Mouse (Mus musculus): ENCODE measurements around the gene Cpe. TPM values are rescaled to one million over a fixed set of nuclear protein-coding genes. Genes with fewer than 3 reads are reported as not detected.
A peak's percentile ranks its signal among the peaks of the same experiment; 100 is the strongest.

Gene Cpe
- polyA plus RNA-seq (2016; fragmentation: Nextera tagmentation; extraction: Ambion mirVana), result 91.0 and 160 TPM in 2 replicates

- H3K27ac ChIP-seq, result peak within 1 kb of the TSS; percentile 97
- DNase-seq (ENCODE audit: low spot score), result peak; percentile 87
- H3K4me1 ChIP-seq (replicated peaks), result peaks cover 17% of the 10 kb centered on the region
- H3K27me3 ChIP-seq (ENCODE audit: insufficient read depth, poor library complexity, severe bottlenecking), result peaks cover 14% of the 10 kb centered on the region
- H3K36me3 ChIP-seq, result no peaks in the 10 kb centered on the region
- under 1% methylated on average over 54 of the region's 54 CpGs for WGBS
- H3K4me3 ChIP-seq, result peak within 1 kb of the TSS; percentile 69
- H3K9me3 ChIP-seq, result no peaks in the 10 kb centered on the region
These were observed at the start of gene Cpe for GRCm38 (mm10) chr8:64692651-64693201. Gene Cpe, minus strand, starts transcription at chr8:64693054.

- Histone ChIP-seq H3K36me3 (peaks cover 21% of the 10 kb centered on the region), H3K4me1 (replicated peaks) (no peaks in the 10 kb centered on the region), H3K27ac (no peak overlapping the region), H3K9me3 (no peaks in the 10 kb centered on the region), H3K27me3 (ENCODE audit: insufficient read depth, poor library complexity, severe bottlenecking) (no peaks in the 10 kb centered on the region), H3K4me3 (no peak overlapping the region)
- DNase-seq (ENCODE audit: low spot score), result no peak
- 92% methylated on average over 13 of the region's 13 CpGs for WGBS
These were observed 47.8 kb upstream of the Cpe start for GRCm38 (mm10) chr8:64740547-64741211.

GRCm38 (mm10) chr8:64738916-64739315, 46.1 kb upstream of the Cpe start:
- H3K9me3 ChIP-seq, result no peaks in the 10 kb centered on the region
- no peak overlapping the region for H3K27ac ChIP-seq
- peaks cover 21% of the 10 kb centered on the region for H3K36me3 ChIP-seq
- no peak for DNase-seq (ENCODE audit: low spot score)
- H3K4me1 ChIP-seq (replicated peaks), result peaks cover 9% of the 10 kb centered on the region
- H3K27me3 ChIP-seq (ENCODE audit: insufficient read depth, poor library complexity, severe bottlenecking), result no peaks in the 10 kb centered on the region
- no peak overlapping the region for H3K4me3 ChIP-seq
- 98% methylated on average over 1 of the region's 1 CpGs for WGBS

- Histone ChIP-seq H3K27me3 (ENCODE audit: insufficient read depth, poor library complexity, severe bottlenecking) (no peaks in the 10 kb centered on the region), H3K9me3 (no peaks in the 10 kb centered on the region), H3K4me3 (no peak overlapping the region), H3K27ac (no peak overlapping the region), H3K36me3 (peaks cover 10% of the 10 kb centered on the region; the same call in 1 of the 2 replicates), H3K4me1 (replicated peaks) (peaks cover 17% of the 10 kb centered on the region)
- WGBS, result 84% methylated on average over 3 of the region's 3 CpGs
- no peak for DNase-seq (ENCODE audit: low spot score)
These were observed 44.0 kb upstream of the Cpe start for GRCm38 (mm10) chr8:64736767-64737323.

GRCm38 (mm10) chr8:64735161-64735560, 42.3 kb upstream of the Cpe start:
- H3K9me3 ChIP-seq, result no peaks in the 10 kb centered on the region
- DNase-seq (ENCODE audit: low spot score), result no peak
- no peak overlapping the region for H3K4me3 ChIP-seq
- H3K4me1 ChIP-seq (replicated peaks), result peaks cover 25% of the 10 kb centered on the region
- H3K36me3 ChIP-seq, result peaks cover 18% of the 10 kb centered on the region
- H3K27ac ChIP-seq, result peak overlapping the region; percentile 75
- no peaks in the 10 kb centered on the region for H3K27me3 ChIP-seq (ENCODE audit: insufficient read depth, poor library complexity, severe bottlenecking)
- WGBS, result 89% methylated on average over 8 of the region's 8 CpGs

- peak within 1 kb of the TSS; percentile 89 for H3K27ac ChIP-seq
These were observed 40.6 kb upstream of the Cpe start, which contains the start of gene Msmo1 for GRCm38 (mm10) chr8:64733271-64733943. Gene Msmo1, minus strand, starts transcription at chr8:64733792.

GRCm38 (mm10) chr8:64732596-64732995, 39.7 kb upstream of the Cpe start:
- Histone ChIP-seq H3K36me3 (peaks cover 39% of the 10 kb centered on the region), H3K9me3 (no peaks in the 10 kb centered on the region), H3K27ac (peak overlapping the region; percentile 89), H3K27me3 (ENCODE audit: insufficient read depth, poor library complexity, severe bottlenecking) (no peaks in the 10 kb centered on the region), H3K4me3 (peak overlapping the region; percentile 80), H3K4me1 (replicated peaks) (peaks cover 39% of the 10 kb centered on the region)
- DNase-seq (ENCODE audit: low spot score), result no peak
- WGBS, result 19% methylated on average over 9 of the region's 9 CpGs

More at GRCm38 (mm10) chr8:64733271-64733943, 40.6 kb upstream of the Cpe start, which contains the start of gene Msmo1:
- Histone ChIP-seq H3K36me3 (peaks cover 31% of the 10 kb centered on the region), H3K4me3 (peak within 1 kb of the TSS; percentile 80), H3K4me1 (replicated peaks) (peaks cover 39% of the 10 kb centered on the region), H3K9me3 (no peaks in the 10 kb centered on the region), H3K27me3 (ENCODE audit: insufficient read depth, poor library complexity, severe bottlenecking) (no peaks in the 10 kb centered on the region)
- peak; percentile 98 for DNase-seq (ENCODE audit: low spot score)
- WGBS, result under 1% methylated on average over 60 of the region's 60 CpGs

GRCm38 (mm10) chr8:64728156-64728555, 35.3 kb upstream of the Cpe start:
- Histone ChIP-seq H3K27ac (no peak overlapping the region), H3K4me3 (no peak overlapping the region), H3K27me3 (ENCODE audit: insufficient read depth, poor library complexity, severe bottlenecking) (no peaks in the 10 kb centered on the region), H3K9me3 (no peaks in the 10 kb centered on the region), H3K4me1 (replicated peaks) (peaks cover 30% of the 10 kb centered on the region), H3K36me3 (peaks cover 83% of the 10 kb centered on the region)
- WGBS, result 93% methylated on average over 7 of the region's 7 CpGs
- no peak for DNase-seq (ENCODE audit: low spot score)

GRCm38 (mm10) chr8:64726190-64726695, 33.4 kb upstream of the Cpe start:
- peaks cover 99% of the 10 kb centered on the region for H3K36me3 ChIP-seq
- DNase-seq (ENCODE audit: low spot score), result no peak
- no peak overlapping the region for H3K27ac ChIP-seq
- H3K4me3 ChIP-seq, result no peak overlapping the region
- no peaks in the 10 kb centered on the region for H3K27me3 ChIP-seq (ENCODE audit: insufficient read depth, poor library complexity, severe bottlenecking)
- 92% methylated on average over 4 of the region's 4 CpGs for WGBS
- no peaks in the 10 kb centered on the region for H3K9me3 ChIP-seq
- H3K4me1 ChIP-seq (replicated peaks), result peaks cover 21% of the 10 kb centered on the region

GRCm38 (mm10) chr8:64723206-64723605, 30.4 kb upstream of the Cpe start:
- Histone ChIP-seq H3K4me1 (replicated peaks) (no peaks in the 10 kb centered on the region), H3K4me3 (no peak overlapping the region), H3K36me3 (peaks cover 99% of the 10 kb centered on the region), H3K9me3 (no peaks in the 10 kb centered on the region), H3K27ac (no peak overlapping the region), H3K27me3 (ENCODE audit: insufficient read depth, poor library complexity, severe bottlenecking) (no peaks in the 10 kb centered on the region)
- DNase-seq (ENCODE audit: low spot score), result no peak
- WGBS, result 94% methylated on average over 2 of the region's 2 CpGs

GRCm38 (mm10) chr8:64717868-64718267, 25.0 kb upstream of the Cpe start:
- no peak for DNase-seq (ENCODE audit: low spot score)
- no peaks in the 10 kb centered on the region for H3K9me3 ChIP-seq
- 86% methylated on average over 7 of the region's 7 CpGs for WGBS
- no peaks in the 10 kb centered on the region for H3K4me1 ChIP-seq (replicated peaks)
- H3K4me3 ChIP-seq, result no peak overlapping the region
- H3K27ac ChIP-seq, result no peak overlapping the region
- H3K36me3 ChIP-seq, result peaks cover 77% of the 10 kb centered on the region
- H3K27me3 ChIP-seq (ENCODE audit: insufficient read depth, poor library complexity, severe bottlenecking), result no peaks in the 10 kb centered on the region

- 89% methylated on average over 7 of the region's 7 CpGs for WGBS
- peaks cover 24% of the 10 kb centered on the region for H3K36me3 ChIP-seq
- no peak overlapping the region for H3K4me3 ChIP-seq
- DNase-seq (ENCODE audit: low spot score), result no peak
- no peaks in the 10 kb centered on the region for H3K9me3 ChIP-seq
- H3K4me1 ChIP-seq (replicated peaks), result no peaks in the 10 kb centered on the region
- no peak overlapping the region for H3K27ac ChIP-seq
- no peaks in the 10 kb centered on the region for H3K27me3 ChIP-seq (ENCODE audit: insufficient read depth, poor library complexity, severe bottlenecking)
These were observed 19.6 kb upstream of the Cpe start for GRCm38 (mm10) chr8:64712499-64712898.

Data from hindbrain, embryonic 10.5 days (tissue).